Mouse (Mus musculus): ENCODE results near the gene Cyp2c38.
"Not testable (repeated sequence)": the region's sequence is repeated elsewhere in the genome, so short reads cannot be mapped to it uniquely, and the experiment has no call there.

Cyp2c38 gene

GRCm38 (mm10) chr19:39462941-39463340, at the start of gene Cyp2c38:
Cyp2c38 (minus strand) TSS chr19:39463075.
- no peak for DNase-seq (ENCODE audit: low spot score)

GRCm38 (mm10) chr19:39510534-39510933, 47.7 kb upstream of the Cyp2c38 start, which contains the start of gene Cyp2c39:
Cyp2c39 (plus strand) TSS chr19:39510862.
- DNase-seq (ENCODE audit: low spot score): no peak

- no peak for DNase-seq (ENCODE audit: low spot score)
These were observed 46.7 kb upstream of the Cyp2c38 start for GRCm38 (mm10) chr19:39509533-39509932.

GRCm38 (mm10) chr19:39506341-39506740, 43.5 kb upstream of the Cyp2c38 start:
- no peak for DNase-seq (ENCODE audit: low spot score)

GRCm38 (mm10) chr19:39483961-39484360, 21.1 kb upstream of the Cyp2c38 start:
- not testable (repeated sequence) for DNase-seq (ENCODE audit: low spot score)

GRCm38 (mm10) chr19:39463923-39464322, 1.0 kb upstream of the Cyp2c38 start:
- DNase-seq (ENCODE audit: low spot score): no peak
